Mouse (Mus musculus): Measurements from ENCODE around the gene 4930467E23Rik. TPM values are rescaled to one million over a fixed set of nuclear protein-coding genes. Genes with fewer than 3 reads are reported as not detected.
"Not testable (repeated sequence)": the region's sequence is repeated elsewhere in the genome, so short reads cannot be mapped to it uniquely, and the experiment has no call there.

Gene 4930467E23Rik
- polyA plus RNA-seq, 1 experiment from 2014 or later: not detected

DNA sequence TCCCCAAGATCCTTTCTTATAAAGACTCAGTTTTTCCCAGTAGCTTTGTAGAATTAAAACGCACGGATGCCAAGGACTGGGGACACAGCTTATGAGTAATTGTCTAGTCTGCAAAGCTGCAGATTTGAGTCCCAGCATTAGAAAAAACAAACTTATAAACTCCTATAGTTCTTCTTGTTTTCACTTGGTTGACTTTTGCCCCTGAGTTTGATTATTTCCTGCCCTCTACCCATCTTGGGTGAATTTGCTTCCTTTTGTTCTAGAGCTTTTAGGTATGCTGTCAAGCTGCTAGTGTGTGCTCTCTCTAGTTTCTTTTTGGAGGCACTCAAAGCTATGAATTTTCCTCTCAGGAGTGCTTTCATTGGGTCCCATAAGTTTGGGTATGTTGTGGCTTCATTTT is 14.9 kb upstream of the 4930467E23Rik start:
- H3K27ac ChIP-seq (replicated peaks); DNase-seq (ENCODE audit: low spot score); H3K4me3 ChIP-seq (ENCODE audit: low read depth, low read length); ATAC-seq (ENCODE audit: low FRiP score, low TSS enrichment); H3K36me3 ChIP-seq (ENCODE audit: control insufficient read depth, insufficient read depth, low read length); H3K4me2 ChIP-seq (replicated peaks; ENCODE audit: low read depth); H3K27me3 ChIP-seq (ENCODE audit: control insufficient read depth, insufficient read depth, low read length); H3K4me1 ChIP-seq (replicated peaks; ENCODE audit: control insufficient read depth, insufficient read depth); H3K9me3 ChIP-seq (ENCODE audit: control insufficient read depth, low read length); H3K9ac ChIP-seq (ENCODE audit: low read length): not testable (repeated sequence)
- WGBS: 85% methylated on average over 2 of the region's 2 CpGs

DNA sequence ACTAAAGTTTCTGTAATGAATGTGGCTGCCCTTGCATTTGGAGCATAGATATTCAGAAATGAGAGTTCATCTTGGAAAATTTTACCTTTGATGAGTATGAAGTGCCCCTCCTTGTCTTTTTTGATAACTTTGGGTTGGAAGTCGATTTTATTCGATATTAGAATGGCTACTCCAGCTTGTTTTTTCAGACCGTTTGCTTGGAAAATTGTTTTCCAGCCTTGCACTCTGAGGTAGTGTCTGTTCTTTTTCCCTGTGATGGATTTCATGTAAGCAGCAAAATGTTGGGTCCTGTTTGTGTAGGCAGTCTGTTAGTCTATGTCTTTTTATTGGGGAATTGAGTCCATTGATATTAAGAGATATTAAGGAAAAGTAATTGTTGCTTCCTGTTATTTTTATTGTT is 14.1 kb upstream of the 4930467E23Rik start:
- 89% methylated on average over 3 of the region's 3 CpGs for WGBS
- not testable (repeated sequence) for H3K4me1 ChIP-seq (replicated peaks; ENCODE audit: control insufficient read depth, insufficient read depth); H3K4me2 ChIP-seq (replicated peaks; ENCODE audit: low read depth); H3K27ac ChIP-seq (replicated peaks); H3K9me3 ChIP-seq (ENCODE audit: control insufficient read depth, low read length); H3K4me3 ChIP-seq (ENCODE audit: low read depth, low read length); H3K9ac ChIP-seq (ENCODE audit: low read length); ATAC-seq (ENCODE audit: low FRiP score, low TSS enrichment); H3K36me3 ChIP-seq (ENCODE audit: control insufficient read depth, insufficient read depth, low read length); DNase-seq (ENCODE audit: low spot score); H3K27me3 ChIP-seq (ENCODE audit: control insufficient read depth, insufficient read depth, low read length)

DNA sequence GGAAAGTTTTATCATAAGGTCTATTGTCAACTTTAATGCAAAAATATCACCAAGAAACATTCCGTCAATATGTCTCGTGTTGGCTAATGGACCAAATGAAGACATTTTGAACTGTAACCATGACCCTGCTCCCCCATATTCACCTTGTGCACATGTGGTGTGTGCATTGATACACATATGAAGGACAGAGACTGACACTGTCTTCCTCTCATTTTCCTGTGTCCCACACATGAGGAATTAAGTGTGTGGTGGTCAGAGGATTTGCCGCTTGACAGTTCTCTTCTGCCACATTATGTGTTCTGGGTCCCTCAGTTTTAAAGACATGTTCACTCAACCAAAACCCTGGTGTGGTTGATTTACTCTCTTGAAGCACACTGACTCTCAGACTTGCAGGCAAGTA is 11.5 kb upstream of the 4930467E23Rik start:
- not testable (repeated sequence) for H3K4me1 ChIP-seq (replicated peaks; ENCODE audit: control insufficient read depth, insufficient read depth); H3K9ac ChIP-seq (ENCODE audit: low read length); H3K27me3 ChIP-seq (ENCODE audit: control insufficient read depth, insufficient read depth, low read length); H3K4me3 ChIP-seq (ENCODE audit: low read depth, low read length); H3K27ac ChIP-seq (replicated peaks); H3K9me3 ChIP-seq (ENCODE audit: control insufficient read depth, low read length); H3K4me2 ChIP-seq (replicated peaks; ENCODE audit: low read depth); H3K36me3 ChIP-seq (ENCODE audit: control insufficient read depth, insufficient read depth, low read length); DNase-seq (ENCODE audit: low spot score); ATAC-seq (ENCODE audit: low FRiP score, low TSS enrichment)
- WGBS: 91% methylated on average over 3 of the region's 3 CpGs

DNA sequence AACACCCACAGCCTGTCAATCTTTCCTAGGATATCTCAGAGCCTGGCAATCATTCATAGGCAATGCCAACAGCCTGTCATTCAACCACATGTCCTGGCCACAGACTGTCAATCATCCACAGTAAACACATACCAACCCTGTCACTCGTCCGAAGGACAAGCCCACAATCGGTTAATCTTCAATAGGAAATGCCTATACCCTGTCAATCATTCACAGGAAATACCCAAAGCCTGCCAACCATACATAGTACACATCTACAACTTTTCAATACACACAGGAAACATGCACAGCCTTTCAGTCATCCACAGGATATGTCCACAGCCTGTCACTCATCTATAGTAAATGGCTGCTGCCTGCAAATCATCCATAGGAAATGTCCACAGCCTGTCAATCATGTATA is 9.9 kb upstream of the 4930467E23Rik start:
- 60% methylated on average over 3 of the region's 3 CpGs for WGBS
- not testable (repeated sequence) for ATAC-seq (ENCODE audit: low FRiP score, low TSS enrichment); H3K4me3 ChIP-seq (ENCODE audit: low read depth, low read length); H3K9ac ChIP-seq (ENCODE audit: low read length); H3K4me2 ChIP-seq (replicated peaks; ENCODE audit: low read depth); H3K4me1 ChIP-seq (replicated peaks; ENCODE audit: control insufficient read depth, insufficient read depth); H3K9me3 ChIP-seq (ENCODE audit: control insufficient read depth, low read length); H3K27me3 ChIP-seq (ENCODE audit: control insufficient read depth, insufficient read depth, low read length); DNase-seq (ENCODE audit: low spot score); H3K36me3 ChIP-seq (ENCODE audit: control insufficient read depth, insufficient read depth, low read length); H3K27ac ChIP-seq (replicated peaks)

DNA sequence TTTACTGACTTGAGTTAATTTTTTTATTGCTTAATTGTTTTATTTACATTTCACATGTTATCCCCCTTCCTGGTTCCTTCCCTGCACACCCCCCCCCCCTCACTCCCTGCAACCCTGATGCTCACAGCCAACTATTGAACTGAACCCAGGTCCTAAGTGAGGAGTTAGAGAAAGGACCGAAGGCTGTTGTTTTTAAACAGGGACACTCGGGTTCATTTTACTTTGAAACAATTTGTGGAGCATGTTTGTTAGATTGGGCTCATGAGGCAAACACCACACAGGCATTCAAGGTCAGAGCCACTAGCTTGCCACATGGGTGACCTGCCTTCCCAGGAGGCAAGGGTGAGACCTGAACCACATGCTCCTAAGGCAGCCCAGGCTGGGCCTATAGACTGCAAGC is 4.5 kb upstream of the 4930467E23Rik start:
- not testable (repeated sequence) for H3K9me3 ChIP-seq (ENCODE audit: control insufficient read depth, low read length); H3K4me3 ChIP-seq (ENCODE audit: low read depth, low read length); H3K36me3 ChIP-seq (ENCODE audit: control insufficient read depth, insufficient read depth, low read length); H3K4me2 ChIP-seq (replicated peaks; ENCODE audit: low read depth); H3K9ac ChIP-seq (ENCODE audit: low read length); ATAC-seq (ENCODE audit: low FRiP score, low TSS enrichment); H3K4me1 ChIP-seq (replicated peaks; ENCODE audit: control insufficient read depth, insufficient read depth); H3K27me3 ChIP-seq (ENCODE audit: control insufficient read depth, insufficient read depth, low read length); H3K27ac ChIP-seq (replicated peaks); DNase-seq (ENCODE audit: low spot score)
- WGBS: 49% methylated on average over 2 of the region's 2 CpGs

DNA sequence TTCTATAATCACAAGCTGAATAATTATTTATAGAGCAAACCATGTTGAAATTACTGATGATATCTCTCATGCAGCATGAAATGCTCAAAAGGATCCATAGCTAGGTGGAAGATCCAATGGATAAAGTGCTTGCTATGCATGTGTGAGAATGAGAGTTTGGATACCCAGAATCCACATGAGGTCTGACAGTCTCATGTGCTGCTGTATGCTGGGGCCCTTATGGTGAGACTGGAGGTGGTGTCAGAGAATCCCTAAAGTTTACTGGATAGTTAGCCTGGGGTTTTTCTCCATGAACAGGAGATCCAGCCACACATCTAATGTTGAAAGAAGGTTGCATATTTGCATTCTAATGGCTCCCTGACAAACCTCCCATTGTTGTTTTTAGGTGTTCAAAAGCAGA is 22.4 kb downstream of the 4930467E23Rik start:
- H3K27ac ChIP-seq (replicated peaks); DNase-seq (ENCODE audit: low spot score); ATAC-seq (ENCODE audit: low FRiP score, low TSS enrichment); H3K9me3 ChIP-seq (ENCODE audit: control insufficient read depth, low read length); H3K27me3 ChIP-seq (ENCODE audit: control insufficient read depth, insufficient read depth, low read length); H3K4me1 ChIP-seq (replicated peaks; ENCODE audit: control insufficient read depth, insufficient read depth); H3K4me2 ChIP-seq (replicated peaks; ENCODE audit: low read depth); H3K36me3 ChIP-seq (ENCODE audit: control insufficient read depth, insufficient read depth, low read length); H3K4me3 ChIP-seq (ENCODE audit: low read depth, low read length); H3K9ac ChIP-seq (ENCODE audit: low read length): not testable (repeated sequence)

DNA sequence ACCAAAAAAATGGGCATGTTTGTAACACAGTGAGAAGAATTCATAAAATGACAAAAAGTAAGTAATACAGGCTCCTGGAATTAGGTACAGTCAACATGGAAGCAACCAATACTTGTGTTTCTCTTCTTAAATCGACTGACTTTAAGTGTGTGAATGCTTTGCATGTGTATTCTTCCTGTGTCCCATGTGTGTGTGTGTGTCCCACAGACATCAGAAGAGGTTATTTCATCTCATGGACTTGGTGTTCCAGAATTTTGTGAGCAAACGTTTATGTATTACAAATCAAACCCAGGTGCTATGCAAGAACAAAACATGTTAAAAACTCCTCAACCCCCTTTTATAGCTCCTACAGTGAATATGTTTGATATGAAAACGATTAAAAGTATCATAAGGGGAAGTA is 24.8 kb downstream of the 4930467E23Rik start:
- not testable (repeated sequence) for ATAC-seq (ENCODE audit: low FRiP score, low TSS enrichment); H3K4me2 ChIP-seq (replicated peaks; ENCODE audit: low read depth); H3K9ac ChIP-seq (ENCODE audit: low read length); H3K4me1 ChIP-seq (replicated peaks; ENCODE audit: control insufficient read depth, insufficient read depth); H3K36me3 ChIP-seq (ENCODE audit: control insufficient read depth, insufficient read depth, low read length); H3K27me3 ChIP-seq (ENCODE audit: control insufficient read depth, insufficient read depth, low read length); H3K4me3 ChIP-seq (ENCODE audit: low read depth, low read length); H3K27ac ChIP-seq (replicated peaks); DNase-seq (ENCODE audit: low spot score); H3K9me3 ChIP-seq (ENCODE audit: control insufficient read depth, low read length)
- WGBS: 66% methylated on average over 2 of the region's 3 CpGs

DNA sequence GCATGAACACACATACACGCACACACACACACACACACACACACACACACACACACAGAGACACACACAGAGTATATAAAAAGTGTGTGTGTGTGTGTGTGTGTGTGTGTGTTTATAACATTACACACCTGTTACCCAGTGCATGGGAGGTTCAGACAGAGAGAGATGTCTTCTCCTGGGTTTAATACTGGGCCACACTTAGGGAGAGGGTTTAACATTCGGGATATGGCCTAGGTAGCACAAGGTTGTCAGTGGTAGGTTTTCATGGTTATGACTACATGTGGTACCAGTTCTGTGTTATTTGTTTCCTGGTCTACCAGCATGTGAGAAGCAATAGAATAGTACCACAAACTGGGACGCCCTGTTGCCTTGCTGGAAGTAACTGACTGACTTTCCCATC is 25.6 kb downstream of the 4930467E23Rik start:
- not testable (repeated sequence) for ATAC-seq (ENCODE audit: low FRiP score, low TSS enrichment); H3K27ac ChIP-seq (replicated peaks); DNase-seq (ENCODE audit: low spot score); H3K9ac ChIP-seq (ENCODE audit: low read length); H3K27me3 ChIP-seq (ENCODE audit: control insufficient read depth, insufficient read depth, low read length); H3K4me3 ChIP-seq (ENCODE audit: low read depth, low read length); H3K9me3 ChIP-seq (ENCODE audit: control insufficient read depth, low read length); H3K4me2 ChIP-seq (replicated peaks; ENCODE audit: low read depth); H3K4me1 ChIP-seq (replicated peaks; ENCODE audit: control insufficient read depth, insufficient read depth); H3K36me3 ChIP-seq (ENCODE audit: control insufficient read depth, insufficient read depth, low read length)
- 66% methylated on average over 3 of the region's 3 CpGs for WGBS

DNA sequence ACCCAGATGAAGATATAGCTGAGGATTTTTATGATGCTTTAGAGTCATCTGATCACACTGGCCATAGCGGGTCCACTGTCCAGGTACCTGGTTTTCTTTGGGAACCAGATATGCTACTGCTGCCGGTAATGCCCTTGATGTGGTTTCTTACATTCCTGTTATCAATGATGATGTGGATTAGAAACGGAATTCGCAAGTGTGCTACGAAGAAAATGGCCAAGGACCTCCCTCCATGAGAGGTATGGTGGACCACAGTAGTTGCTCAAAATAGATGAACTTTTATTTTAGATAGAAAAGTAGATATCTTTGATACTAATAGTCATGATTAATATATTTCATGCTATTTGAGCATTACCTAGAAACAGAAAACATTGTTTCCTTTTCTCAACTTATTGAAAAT is 32.3 kb downstream of the 4930467E23Rik start:
- H3K4me3 ChIP-seq (ENCODE audit: low read depth, low read length); DNase-seq (ENCODE audit: low spot score); H3K4me2 ChIP-seq (replicated peaks; ENCODE audit: low read depth); H3K4me1 ChIP-seq (replicated peaks; ENCODE audit: control insufficient read depth, insufficient read depth); H3K27me3 ChIP-seq (ENCODE audit: control insufficient read depth, insufficient read depth, low read length); H3K9me3 ChIP-seq (ENCODE audit: control insufficient read depth, low read length); H3K27ac ChIP-seq (replicated peaks); H3K9ac ChIP-seq (ENCODE audit: low read length); ATAC-seq (ENCODE audit: low FRiP score, low TSS enrichment); H3K36me3 ChIP-seq (ENCODE audit: control insufficient read depth, insufficient read depth, low read length): not testable (repeated sequence)
- whole genome bisulfite sequencing: 83% methylated on average over 5 of the region's 5 CpGs

All from stomach, postnatal 0 days (tissue).